Mouse (Mus musculus) embryonic stem cell, embryonic (primary cell): ENCODE results near the gene Wdr89.

Experiments
- CTCF ChIA-PET, 4 experiments: fragments of 300-600 bp in 2 of 4; fragments of 350-600 bp in 2 of 4; sonication (Branson Sonifier 250); formaldehyde crosslinking; loops; one replicate each; lab custom pipeline; 2022; ENCODE audit warnings: inconsistent platforms in 2 of 4; lab: Charles Lee
- POLR2A ChIA-PET, 4 experiments: fragments of 300-600 bp in 2 of 4; fragments of 350-600 bp in 2 of 4; sonication (Branson Sonifier 250); formaldehyde crosslinking; loops; one replicate each; lab custom pipeline; 2022; ENCODE audit warnings: antibody characterized with exemption in 4 of 4, inconsistent platforms in 1 of 4; lab: Charles Lee

The Wdr89 gene

DNA sequence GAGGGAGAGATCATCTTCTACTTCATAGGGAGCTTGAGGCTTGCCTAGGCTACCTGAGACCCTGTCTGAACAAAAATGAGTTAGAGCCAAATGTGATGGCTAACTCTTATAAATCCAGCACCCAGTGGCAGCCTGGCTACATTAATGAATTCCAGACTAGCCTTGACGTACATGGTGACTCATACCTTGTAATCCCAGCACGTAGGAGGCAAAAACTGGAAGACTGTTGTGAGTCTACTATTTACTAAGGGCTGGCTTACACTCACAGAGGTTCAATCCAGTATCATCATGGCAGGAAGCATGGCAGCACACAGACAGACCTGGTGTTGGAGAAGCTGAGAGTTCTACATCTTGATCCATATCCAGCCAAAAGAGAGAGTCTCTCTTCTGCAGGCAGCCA, 13.5 kb upstream of the Wdr89 start:
- CTCF ChIA-PET = interaction anchor here in 1 of 4 experiments (0.6 kb wide), 1 partner anchor 17 kb away, joined by 4 read pairs; no protein-coding TSS in a partner anchor
- POLR2A ChIA-PET = interaction anchor here in 3 of 4 experiments (0.6 to 3.1 kb wide), 7 partner anchors 9 to 87 kb away, joined by 3 to 10 read pairs (median 4); partner anchors contain the start of genes Wdr89 (in 3 of the 3) and Ppp2r5e (in 1 of the 3)

DNA sequence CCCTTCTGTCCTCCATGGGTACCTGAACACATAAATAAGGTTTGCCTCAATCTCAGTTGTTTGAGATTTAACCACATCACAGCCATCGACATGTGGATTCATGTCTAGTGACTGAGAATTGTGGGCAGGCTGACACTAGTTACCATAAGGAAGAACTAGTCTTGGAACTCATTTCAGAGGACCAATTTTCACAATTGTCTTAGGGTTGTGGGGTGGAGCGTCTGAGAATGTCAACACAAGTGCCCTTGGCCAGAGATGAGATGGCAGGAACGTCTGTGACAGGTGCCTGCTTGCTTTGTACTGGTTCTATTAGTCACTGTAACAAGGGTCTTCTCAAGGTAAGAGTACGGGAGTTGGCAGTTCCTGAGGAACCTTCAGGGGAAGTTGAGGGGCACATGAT, 11.8 kb upstream of the Wdr89 start:
- CTCF ChIA-PET = interaction anchor here in 2 of 4 experiments (1.4 to 2.1 kb wide), 2 partner anchors 9 to 21 kb away, joined by 4 to 8 read pairs; no protein-coding TSS in a partner anchor
- POLR2A ChIA-PET = interaction anchor here in 3 of 4 experiments (0.5 to 3.6 kb wide), 5 partner anchors 10 to 85 kb away, joined by 3 to 30 read pairs (median 4); partner anchors contain the start of genes Ppp2r5e (in 1 of the 3) and Wdr89 (in 1 of the 3)

DNA sequence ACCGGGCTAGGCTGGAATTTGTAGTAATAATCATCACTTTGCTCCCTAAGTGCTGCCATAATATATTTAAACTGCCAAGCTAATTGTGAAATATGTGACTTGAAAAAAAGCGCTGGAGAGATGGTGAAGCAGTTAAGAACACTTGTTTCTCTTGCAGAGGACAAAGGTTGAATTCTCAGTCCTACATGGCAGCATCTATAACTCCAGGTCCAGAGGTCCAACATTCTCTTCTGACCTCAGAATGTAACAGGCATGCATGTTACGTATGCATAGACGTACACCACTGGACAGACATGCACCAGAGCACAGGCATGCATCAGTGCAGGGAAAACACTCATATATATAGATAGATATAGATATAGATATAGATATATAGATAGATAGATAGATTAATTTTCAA, 9.1 kb upstream of the Wdr89 start:
- ChIA-PET POLR2A (interaction anchor here in 3 of 4 experiments (1.1 to 3.6 kb wide), 3 partner anchors 9 to 57 kb away, joined by 3 to 30 read pairs (median 4); partner anchors contain the start of genes Wdr89 (in 2 of the 3) and Sgpp1 (in 1 of the 3)), CTCF (interaction anchor here in 1 of 4 experiments (0.6 kb wide), 1 partner anchor 18 kb away, joined by 3 read pairs; no protein-coding TSS in a partner anchor)

DNA sequence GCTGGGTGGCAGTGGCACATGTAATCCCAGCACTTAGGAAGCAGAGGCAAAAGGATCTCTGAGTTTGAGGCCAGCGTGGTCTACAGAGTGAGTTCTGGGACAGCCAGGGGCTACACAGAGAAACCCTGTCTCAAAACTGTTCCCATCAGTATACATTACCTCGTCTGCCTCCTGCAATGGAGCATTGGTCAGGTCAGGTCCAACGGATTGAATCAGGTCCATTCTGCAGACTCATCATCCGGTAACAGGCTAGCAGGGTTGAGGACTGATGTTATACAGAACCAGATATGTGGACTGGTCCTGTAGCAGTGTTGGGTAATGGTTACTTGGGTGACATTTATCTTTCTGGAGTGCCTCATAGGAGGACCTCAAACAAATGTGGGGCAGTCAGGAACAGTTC, 3.3 kb upstream of the Wdr89 start:
- CTCF ChIA-PET = no interaction called here
- POLR2A ChIA-PET = interaction anchor here in 3 of 4 experiments (0.5 to 2.2 kb wide), 4 partner anchors 11 to 495 kb away, joined by 3 to 10 read pairs (median 4); partner anchors contain the start of gene Kcnh5 (in 1 of the 3)

DNA sequence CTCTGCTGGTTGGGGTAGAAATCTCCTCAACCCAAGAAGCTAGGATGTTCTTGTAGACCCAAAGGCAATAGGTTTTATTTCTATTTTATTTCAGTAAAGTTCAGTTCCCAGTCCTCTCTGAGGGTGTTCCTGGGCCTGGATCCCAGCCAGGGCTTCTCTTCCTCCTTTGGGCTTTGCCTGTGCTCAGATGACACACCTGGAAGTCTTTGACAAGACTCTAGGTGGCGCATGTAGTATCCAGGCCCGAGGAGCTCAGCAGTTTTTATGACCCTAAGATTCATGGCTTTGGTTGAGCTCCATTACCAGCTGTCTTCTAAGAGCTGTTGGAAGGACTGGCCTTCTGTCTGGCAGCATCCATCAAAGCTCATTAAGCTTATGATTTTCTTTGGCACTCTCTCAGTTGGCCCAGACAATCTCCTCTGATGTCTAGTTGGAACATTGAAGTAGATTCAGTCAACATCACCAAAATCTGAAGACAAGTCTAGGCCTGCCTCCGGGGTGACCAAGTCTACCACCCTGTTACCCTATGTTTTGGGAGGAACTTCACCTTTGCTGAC, 2.5 kb upstream of the Wdr89 start:
- ChIA-PET POLR2A (interaction anchor here in 2 of 4 experiments (0.7 to 5.2 kb wide), 19 partner anchors 8 to 151 kb away, joined by 3 to 58 read pairs (median 4); partner anchors contain the start of genes Ppp2r5e (in 1 of the 2) and Sgpp1 (in 1 of the 2)), CTCF (interaction anchor here in 3 of 4 experiments (0.6 to 1.2 kb wide), 7 partner anchors 8 to 357 kb away, joined by 3 to 8 read pairs (median 4); no protein-coding TSS in a partner anchor)

DNA sequence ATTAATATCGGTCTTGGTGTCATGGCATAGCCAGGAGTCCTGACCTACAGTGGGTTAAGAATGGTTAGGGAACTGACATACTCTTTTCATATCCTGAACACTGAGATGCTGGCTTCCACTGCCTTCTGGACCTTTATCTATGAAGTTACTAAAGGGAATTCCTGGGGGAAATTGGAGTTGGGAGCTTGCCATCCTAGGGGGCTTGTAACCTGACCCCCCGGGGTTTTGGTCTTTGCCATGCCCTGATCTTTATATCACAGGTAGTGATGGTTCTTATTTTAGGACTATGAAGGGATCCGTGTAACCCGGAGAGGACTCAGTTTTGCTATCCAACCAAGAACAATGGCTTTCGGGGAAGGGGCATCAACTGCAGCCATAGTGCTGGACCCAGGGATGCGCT, 1.3 kb upstream of the Wdr89 start:
- ChIA-PET POLR2A (interaction anchor here in 3 of 4 experiments (0.7 to 5.2 kb wide), 37 partner anchors 10 to 1764 kb away, joined by 3 to 58 read pairs (median 8); partner anchors contain the start of genes Ppp2r5e (in 2 of the 3) and Sgpp1 (in 2 of the 3)), CTCF (interaction anchor here in 2 of 4 experiments (0.6 to 2.3 kb wide), 2 partner anchors 22 to 28 kb away, joined by 3 to 13 read pairs; no protein-coding TSS in a partner anchor)

DNA sequence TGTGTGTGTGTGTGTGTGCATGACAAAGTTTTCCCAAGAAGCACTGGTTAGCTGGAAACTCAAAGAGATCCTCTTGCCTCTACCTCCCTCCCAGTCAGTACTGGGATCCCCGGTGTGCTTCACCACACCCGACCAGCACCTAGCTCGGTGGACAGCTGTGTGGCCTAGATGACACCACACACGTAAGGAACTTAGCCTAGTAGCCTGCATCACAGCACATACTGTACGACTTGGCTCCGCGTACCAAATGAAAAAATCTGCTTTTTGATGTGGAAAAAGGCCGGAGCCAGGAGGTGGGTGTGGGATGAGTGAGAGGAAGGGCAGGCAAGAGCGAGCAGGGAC, 450 bp downstream of the Wdr89 start:
- ChIA-PET POLR2A (interaction anchor here in 3 of 4 experiments (0.6 to 5.2 kb wide), 64 partner anchors 8 to 1569 kb away, joined by 3 to 58 read pairs (median 5); partner anchors contain the start of genes Ppp2r5e (in 3 of the 3), Sgpp1 (in 3 of the 3), Fut8 (in 1 of the 3) and Hspa2 (in 1 of the 3)), CTCF (interaction anchor here in 2 of 4 experiments (0.6 to 2.3 kb wide), 9 partner anchors 17 to 528 kb away, joined by 3 to 13 read pairs (median 4); no protein-coding TSS in a partner anchor)

DNA sequence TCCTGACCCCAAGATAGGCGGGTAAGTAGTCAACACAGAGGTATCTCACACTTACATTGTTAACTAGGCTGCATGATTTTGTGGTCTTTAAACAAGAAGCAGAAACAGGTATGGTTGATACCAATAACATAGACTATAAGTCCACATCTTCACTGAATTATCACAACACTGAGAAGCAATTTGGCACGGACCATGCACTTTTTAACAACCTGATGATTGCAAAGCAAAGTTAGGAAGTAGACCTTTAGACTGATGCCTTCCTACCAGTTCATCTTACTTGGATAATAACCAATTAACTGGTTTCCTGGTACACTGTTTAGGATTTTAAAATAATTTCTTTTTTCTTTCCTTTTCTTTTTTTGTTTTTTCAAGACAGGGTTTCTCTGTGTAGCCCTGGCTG, 1.1 kb downstream of the Wdr89 start:
- ChIA-PET POLR2A (interaction anchor here in 3 of 4 experiments (0.6 to 5.2 kb wide), 22 partner anchors 9 to 978 kb away, joined by 3 to 58 read pairs (median 6); partner anchors contain the start of gene Sgpp1 (in 1 of the 3)), CTCF (interaction anchor here in 2 of 4 experiments (1.5 to 2.3 kb wide), 2 partner anchors 18 to 19 kb away, joined by 4 to 13 read pairs; no protein-coding TSS in a partner anchor)

DNA sequence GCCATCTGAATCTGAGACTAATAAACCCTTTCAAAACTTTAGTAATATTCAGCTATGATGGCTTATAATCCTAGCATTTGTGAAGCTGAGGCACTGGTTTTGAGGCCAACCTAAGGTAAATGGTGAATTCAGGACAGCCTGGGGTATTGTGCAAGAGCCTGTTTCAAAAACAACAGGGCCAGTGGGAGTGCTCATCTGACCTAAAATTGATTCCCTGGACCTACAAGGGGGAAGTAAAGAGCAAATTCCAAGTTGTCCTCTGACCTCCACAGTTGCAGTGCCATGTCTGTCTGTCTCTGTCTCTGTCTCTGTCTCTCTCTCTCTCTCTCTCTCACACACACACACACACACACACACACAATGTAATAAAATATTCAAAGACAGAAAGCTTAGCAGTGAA, 2.4 kb downstream of the Wdr89 start:
- CTCF ChIA-PET = interaction anchor here in 1 of 4 experiments (0.7 kb wide), 1 partner anchor 18 kb away, joined by 3 read pairs; no protein-coding TSS in a partner anchor
- POLR2A ChIA-PET = interaction anchor here in 2 of 4 experiments (1.2 to 1.7 kb wide), 5 partner anchors 13 to 92 kb away, joined by 3 to 4 read pairs (median 3); no protein-coding TSS in a partner anchor

DNA sequence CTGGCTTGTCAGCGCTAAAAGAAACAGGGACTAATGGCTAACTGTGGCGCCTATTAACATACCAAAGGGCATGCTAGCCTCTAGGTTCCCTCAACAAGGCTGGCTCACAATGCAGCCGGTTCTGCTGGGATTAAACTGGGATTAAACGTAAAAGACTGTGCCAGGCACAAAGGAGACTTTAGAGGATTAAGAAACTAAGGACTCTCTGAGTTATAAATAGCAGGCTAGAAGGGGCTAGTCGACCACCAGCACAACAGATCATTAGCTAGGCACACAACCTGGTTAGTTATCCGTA, 4.9 kb downstream of the Wdr89 start:
- ChIA-PET CTCF (no interaction called here), POLR2A (interaction anchor here in 2 of 4 experiments (0.8 to 2.0 kb wide), 4 partner anchors 16 to 71 kb away, joined by 3 to 5 read pairs (median 4); partner anchors contain the start of genes Ppp2r5e (in 2 of the 2) and Sgpp1 (in 1 of the 2))

DNA sequence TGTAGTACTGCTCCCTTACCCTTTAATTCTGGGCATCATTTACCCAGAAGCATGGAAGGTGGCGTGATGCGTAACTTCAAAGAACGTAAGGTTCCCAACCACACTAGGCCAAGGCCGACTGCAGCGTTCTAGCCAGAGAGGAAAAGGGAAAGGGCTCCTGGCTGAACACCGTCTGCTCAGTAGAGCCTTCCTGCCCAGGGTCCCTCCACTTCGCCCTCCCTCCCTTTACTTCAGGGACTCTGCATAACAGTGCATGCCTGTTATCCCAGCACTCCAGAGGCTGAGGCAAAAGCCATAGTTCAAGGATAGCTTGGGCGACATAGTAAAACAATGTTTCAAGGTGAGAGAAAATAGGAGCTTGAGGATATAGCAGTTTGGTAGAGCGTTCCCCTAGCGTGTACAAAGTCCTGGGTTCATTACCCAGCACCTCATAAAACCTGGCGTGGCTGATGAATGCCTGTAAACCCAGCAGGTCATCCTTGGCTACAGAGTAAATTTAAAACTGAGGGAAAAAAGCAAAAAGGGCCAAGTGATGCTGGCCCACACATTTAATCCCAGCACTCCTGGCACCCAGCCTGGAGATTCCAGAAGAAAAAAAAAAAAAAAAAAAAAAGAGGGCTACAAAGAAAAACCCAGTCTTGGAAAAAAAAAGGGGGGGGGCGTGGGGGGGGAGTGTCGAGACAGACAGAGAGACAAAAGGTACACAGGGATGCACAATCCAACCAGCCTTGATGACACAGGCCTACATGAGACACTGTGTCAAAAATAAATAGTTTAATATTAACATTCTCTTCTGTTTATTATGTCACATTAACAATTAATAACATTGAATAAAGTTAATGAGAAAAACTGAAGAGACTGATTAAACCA, 5.5 kb downstream of the Wdr89 start:
- CTCF ChIA-PET = no interaction called here
- POLR2A ChIA-PET = interaction anchor here in 2 of 4 experiments (0.7 to 2.0 kb wide), 5 partner anchors 16 to 991 kb away, joined by 3 to 5 read pairs (median 4); partner anchors contain the start of genes Ppp2r5e (in 2 of the 2) and Sgpp1 (in 1 of the 2)

DNA sequence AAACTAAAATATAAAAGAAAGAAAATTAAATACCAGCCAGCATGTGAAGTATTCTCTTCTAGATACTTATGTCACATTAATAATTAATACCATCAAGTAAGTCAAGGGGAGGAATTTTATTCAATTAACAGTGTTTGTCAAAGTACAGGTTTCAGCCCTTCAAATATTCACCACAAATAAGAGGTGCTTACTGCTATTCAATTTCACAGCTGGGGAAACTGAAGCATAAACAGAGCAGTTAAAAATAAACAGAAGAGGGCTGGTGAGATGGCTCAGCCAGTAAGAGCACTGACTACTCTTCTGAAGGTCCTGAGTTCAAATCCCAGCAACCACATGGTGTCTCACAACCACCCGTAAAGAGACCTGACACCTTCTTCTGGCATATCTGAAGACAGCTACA, 7.0 kb downstream of the Wdr89 start:
- CTCF ChIA-PET = no interaction called here
- POLR2A ChIA-PET = interaction anchor here in 3 of 4 experiments (0.6 to 1.5 kb wide), 6 partner anchors 8 to 73 kb away, joined by 3 to 4 read pairs (median 3); partner anchors contain the start of genes Ppp2r5e (in 1 of the 3) and Sgpp1 (in 1 of the 3)

DNA sequence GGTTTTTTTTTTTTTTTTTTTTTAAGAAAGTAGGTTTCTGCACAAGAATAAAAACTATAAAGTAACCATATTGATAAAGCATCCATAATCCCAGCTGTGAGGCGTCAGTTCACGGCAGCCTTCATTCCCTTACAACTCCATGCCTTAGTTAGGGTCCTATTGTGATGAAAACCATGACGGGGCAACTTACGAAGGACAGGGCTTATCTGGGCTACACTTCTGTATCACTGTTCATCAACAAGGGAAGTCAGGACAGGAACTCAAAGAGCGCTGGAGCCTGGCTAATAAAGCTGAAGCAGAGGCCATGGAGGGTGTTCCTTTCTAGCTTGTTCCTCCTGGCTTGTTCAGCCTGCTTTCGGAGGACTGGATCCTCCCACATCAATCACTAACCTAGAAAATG, 10.9 kb downstream of the Wdr89 start:
- ChIA-PET POLR2A (interaction anchor here in 3 of 4 experiments (0.6 to 5.1 kb wide), 12 partner anchors 9 to 1128 kb away, joined by 3 to 58 read pairs (median 5); partner anchors contain the start of genes Wdr89 (in 3 of the 3) and Ppp2r5e (in 1 of the 3)), CTCF (interaction anchor here (0.6 to 1.4 kb wide), 5 partner anchors 8 to 1844 kb away, joined by 3 to 12 read pairs (median 4); no protein-coding TSS in a partner anchor)

DNA sequence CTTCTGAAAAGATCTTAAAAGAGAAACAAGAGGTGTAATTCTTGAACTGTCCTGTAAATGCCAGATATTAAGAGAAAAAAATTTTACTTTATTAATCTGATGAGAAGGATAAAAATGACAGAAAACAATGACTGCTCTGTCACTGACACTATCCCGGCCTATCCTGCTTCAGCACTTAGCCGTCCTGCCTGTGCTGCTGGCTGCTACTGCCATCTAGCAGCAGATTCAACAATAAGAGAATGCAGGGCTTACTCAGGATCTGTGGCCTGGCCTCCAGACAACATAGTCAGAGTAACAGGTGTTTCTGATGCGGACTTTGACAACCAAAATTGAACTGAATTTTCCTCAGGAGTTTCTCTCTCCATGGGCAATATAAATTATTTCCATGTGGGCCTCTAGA, 12.8 kb downstream of the Wdr89 start:
- CTCF ChIA-PET = no interaction called here
- POLR2A ChIA-PET = interaction anchor here in 2 of 4 experiments (1.2 to 5.1 kb wide), 3 partner anchors 13 to 60 kb away, joined by 3 to 45 read pairs (median 3); partner anchors contain the start of genes Ppp2r5e (in 1 of the 2) and Wdr89 (in 1 of the 2)

DNA sequence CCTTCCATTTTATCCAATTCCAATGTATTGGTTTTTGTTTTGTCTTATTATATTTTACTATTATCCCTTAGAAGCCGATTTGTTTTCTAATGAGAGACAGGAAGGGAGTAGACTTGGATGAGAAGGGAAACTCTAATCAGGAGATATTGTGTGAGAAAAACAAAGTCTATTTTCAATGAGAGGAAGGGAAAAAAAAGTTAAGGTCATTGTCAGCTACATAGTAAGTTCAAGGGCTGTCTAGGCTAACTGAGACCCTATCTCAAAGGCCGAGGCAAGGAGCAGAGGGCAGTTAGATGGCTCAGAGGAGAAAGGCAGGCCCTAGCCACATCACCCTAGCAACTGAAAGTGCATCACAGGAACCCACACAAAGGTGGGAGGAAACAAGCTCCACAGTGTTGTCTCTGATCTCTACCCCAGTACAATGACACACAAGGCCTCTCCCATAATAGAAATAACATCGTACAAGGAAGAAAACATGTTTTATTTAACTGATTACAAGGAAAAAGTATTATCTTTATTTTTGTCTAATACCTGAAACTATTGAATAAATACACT, 15.0 kb downstream of the Wdr89 start:
- POLR2A ChIA-PET = interaction anchor here in 2 of 4 experiments (0.5 to 3.5 kb wide), 3 partner anchors 9 to 15 kb away, joined by 3 to 13 read pairs (median 10); partner anchors contain the start of gene Wdr89 (in 2 of the 2)
- CTCF ChIA-PET = interaction anchor here in 1 of 4 experiments (0.6 kb wide), 1 partner anchor 209 kb away, joined by 3 read pairs; no protein-coding TSS in a partner anchor

DNA sequence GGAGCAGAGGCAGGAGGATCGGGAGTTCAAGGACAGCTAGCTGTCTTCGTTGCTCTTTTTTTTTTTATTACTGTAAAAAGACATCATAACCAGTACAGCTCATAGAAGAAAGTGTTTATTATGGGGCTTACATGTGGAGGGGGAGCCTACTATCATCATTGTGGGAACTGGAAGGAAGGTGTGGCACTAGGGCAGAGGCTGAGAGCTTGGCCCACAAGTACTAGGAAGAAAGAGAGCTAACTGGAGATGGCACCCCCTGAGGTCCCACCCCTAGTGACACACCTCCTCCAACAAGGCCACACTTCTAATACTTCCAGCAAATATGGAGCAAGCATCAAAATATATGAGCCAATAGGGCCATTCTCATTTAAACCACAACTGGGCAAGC, 19.6 kb downstream of the Wdr89 start:
- CTCF ChIA-PET = interaction anchor here in 3 of 4 experiments (0.8 to 2.0 kb wide), 5 partner anchors 9 to 54 kb away, joined by 4 to 13 read pairs (median 4); partner anchors contain the start of genes Wdr89 (in 2 of the 3) and Ppp2r5e (in 1 of the 3)
- POLR2A ChIA-PET = interaction anchor here in 3 of 4 experiments (0.6 to 4.2 kb wide), 12 partner anchors 9 to 511 kb away, joined by 3 to 34 read pairs (median 4); partner anchors contain the start of genes Wdr89 (in 2 of the 3) and Ppp2r5e (in 1 of the 3)
